Mouse (Mus musculus) gastrocnemius, adult 8-10 months (tissue): ENCODE measurements around the gene Ssxb10. TPM values are rescaled to one million over a fixed set of nuclear protein-coding genes. Genes with fewer than 3 reads are reported as not detected.
"Not testable (repeated sequence)": the region's sequence is repeated elsewhere in the genome, so short reads cannot be mapped to it uniquely, and the experiment has no call there.

ENCODE experiments used
- DNase-seq, 2 experiments: peaks; one replicate each; pipeline ENCODE4 v3.0.0; 2022; ENCODE audit warnings: low spot score in 2 of 2
- total RNA-seq, 4 experiments: library from RNA; stranded (reverse); gene quantifications; 2 replicates each; pipeline ENCODE4 v1.2.4; 2022

The Ssxb10 gene
- not detected for total RNA-seq

DNA sequence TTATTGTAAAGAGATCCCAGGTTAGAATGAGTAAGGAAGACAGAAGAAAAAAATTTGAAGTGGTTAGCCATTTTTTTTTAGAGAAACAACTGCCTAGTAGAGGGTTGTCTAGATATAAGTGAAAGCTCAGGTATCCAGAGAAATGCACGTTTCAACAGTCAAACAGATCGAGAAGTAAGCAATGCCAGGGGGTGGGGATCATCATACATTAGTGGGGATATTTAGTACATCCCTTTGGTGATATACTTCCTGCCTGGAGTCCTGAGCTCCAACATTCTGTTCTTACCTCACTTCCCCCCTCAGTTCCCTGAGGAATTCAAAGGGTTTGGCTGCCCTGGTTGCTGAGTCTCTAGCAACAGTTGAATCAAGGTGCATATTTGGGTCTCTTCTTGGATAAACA, at the start of gene Ssxb10:
TSS of gene Ssxb10 (plus strand) at position 301 of the 400 bp plus-strand sequence.
- DNase-seq, result no peak

DNA sequence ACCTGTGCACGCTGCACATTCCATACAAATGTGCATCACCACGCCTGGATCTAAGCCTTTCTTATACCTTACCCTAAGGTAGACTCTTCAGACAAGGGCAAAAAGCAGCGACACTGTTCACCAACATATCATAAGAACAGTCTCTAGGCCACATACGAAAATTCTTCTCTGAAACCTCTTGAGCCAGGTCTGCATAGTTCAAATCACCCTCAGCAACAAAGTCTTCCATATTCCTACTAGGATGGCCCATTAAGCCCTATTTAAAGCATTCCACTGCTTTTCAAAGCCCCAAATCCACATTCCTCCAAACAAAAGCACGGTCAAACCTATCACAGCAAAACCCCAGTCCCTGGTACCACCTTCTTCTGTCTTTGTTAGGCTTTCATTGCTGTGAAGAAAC, 38.6 kb upstream of the Ssxb10 start:
- DNase-seq, result no peak

DNA sequence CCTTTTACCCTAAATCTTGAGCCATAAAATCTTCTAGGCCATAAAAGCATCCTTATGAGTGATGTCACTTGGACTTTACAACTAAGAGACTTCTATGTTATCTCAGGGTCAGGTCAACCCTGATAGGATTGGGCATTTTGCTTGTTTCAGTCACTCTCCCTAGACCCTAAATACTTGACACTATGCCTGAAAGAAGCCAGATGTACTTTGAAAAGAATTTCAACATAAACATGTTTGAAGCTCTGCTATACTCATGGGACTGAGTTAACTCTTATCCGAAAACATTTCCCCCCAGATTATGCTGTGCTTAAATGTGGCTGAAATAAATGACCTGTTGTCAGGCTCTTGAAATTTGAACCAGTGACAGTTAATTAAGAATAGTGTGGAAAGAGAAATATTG, 17.9 kb upstream of the Ssxb10 start:
- no peak for DNase-seq

DNA sequence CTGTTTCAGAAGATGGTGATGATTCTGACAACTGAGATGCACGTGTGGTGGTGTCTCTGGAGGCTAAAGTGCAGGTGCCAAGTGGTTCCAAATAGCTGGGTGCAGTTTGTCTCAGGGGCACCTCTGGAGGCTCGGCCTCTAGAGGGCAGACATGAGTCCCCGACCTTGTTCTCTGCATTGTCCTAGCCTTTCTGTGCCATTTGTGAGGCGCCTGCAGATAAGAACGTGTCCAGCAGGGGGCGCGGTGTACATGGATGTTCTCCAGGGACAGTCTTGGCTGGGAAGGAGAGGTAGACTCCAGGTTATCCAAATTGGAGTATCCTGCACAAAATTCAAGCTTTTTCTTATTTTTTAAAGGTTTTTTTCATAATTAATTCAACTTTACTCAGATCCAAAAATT, 12.3 kb upstream of the Ssxb10 start:
- DNase-seq, result not testable (repeated sequence)

DNA sequence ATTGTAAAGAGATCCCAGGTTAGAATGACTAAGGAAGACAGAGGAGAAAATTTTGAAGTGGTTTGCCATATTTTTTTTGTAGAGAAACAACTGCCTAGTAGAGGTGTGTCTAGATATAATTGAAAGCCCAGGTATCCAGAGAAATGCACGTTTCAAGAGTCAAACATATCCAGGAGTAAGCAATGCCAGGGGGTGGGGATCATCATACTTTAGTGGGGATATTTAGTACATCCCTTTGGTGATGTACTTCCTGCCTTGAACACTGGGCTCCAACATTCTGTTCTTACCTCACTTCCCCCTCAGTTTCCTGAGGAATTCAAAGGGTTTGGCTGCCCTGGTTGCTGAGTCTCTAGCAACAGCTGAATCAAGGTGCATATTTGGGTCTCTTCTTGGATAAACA, 39.5 kb downstream of the Ssxb10 start, which contains the start of gene Ssxb9:
TSS of gene Ssxb9 (plus strand) at position 301 of the 400 bp plus-strand sequence.
- not testable (repeated sequence) for DNase-seq

Other genes starting within 250 kb of the Ssxb10 start
- under 1 TPM; 0.15 to 0.54 (median 0.45) TPM for gene Was, start 236.9 kb upstream of the Ssxb10 start, total RNA-seq
- gene Wdr13, start 194.5 kb upstream of the Ssxb10 start, total RNA-seq, result 10 to 100 TPM in 2 of 4 experiments, 1 to 10 TPM in 2; 8.7 to 10.4 (median 9.6) TPM
- gene Rbm3, start 181.5 kb upstream of the Ssxb10 start, total RNA-seq, result 100 to 1,000 TPM in 1 of 4 experiments, 10 to 100 TPM in 3; 45.7 to 121 (median 61.8) TPM
- gene Tbc1d25, start 151.2 kb upstream of the Ssxb10 start, total RNA-seq, result 1 to 10 TPM; 2.3 to 3.6 (median 3.0) TPM
- gene Ebp, start 133.9 kb upstream of the Ssxb10 start, total RNA-seq, result 1 to 10 TPM; 5.4 to 8.3 (median 7.0) TPM
- gene Porcn, start 120.9 kb upstream of the Ssxb10 start, total RNA-seq, result 1 to 10 TPM; 3.3 to 5.1 (median 4.2) TPM
- gene Ftsj1, start 75.0 kb upstream of the Ssxb10 start, total RNA-seq, result 10 to 100 TPM; 11.9 to 15.5 (median 14.0) TPM
- gene Slc38a5, start 56.3 kb upstream of the Ssxb10 start, total RNA-seq, result not detected
- gene Ssxb9, start 39.6 kb downstream of the Ssxb10 start, total RNA-seq, result not detected
- gene Ssxb1, start 85.9 kb downstream of the Ssxb10 start, total RNA-seq, result not detected
- gene Ssxb2, start 134.3 kb downstream of the Ssxb10 start, total RNA-seq, result not detected
- not detected for gene Gm14459, start 197.5 kb downstream of the Ssxb10 start, total RNA-seq
- not detected for gene Ssxb6, start 220.8 kb downstream of the Ssxb10 start, total RNA-seq